Mouse (Mus musculus) liver, embryonic 14.5 days (tissue): ENCODE results near the gene Egfl6. TPM values are rescaled to one million over a fixed set of nuclear protein-coding genes. Genes with fewer than 3 reads are reported as not detected.

Experiments
- ATAC-seq: fragments of 200-750 bp; cut with Nextera tagmentation; 2 replicates; pipeline ENCODE4 v1.8.0; 2017; ENCODE audit warnings: moderate number of reproducible peaks, mild to moderate bottlenecking, moderate library complexity; ENCODE audit not compliant: insufficient read depth
- DNase-seq, 3 experiments: peaks; one replicate each; pipeline ENCODE4 v3.0.0-alpha.2; 2012 to 2013; ENCODE audit warnings: low read depth in 3 of 3, low spot score in 3 of 3
- H3K27ac ChIP-seq: fragments of 300-500 bp; sonication (generic); 2 replicates; pipeline ENCODE4 v1.5.1; 2014; ENCODE audit warnings: moderate library complexity, mild to moderate bottlenecking, control low read depth, inconsistent platforms
- H3K27me3 ChIP-seq: fragments of 300-500 bp; sonication (generic); 2 replicates; pipeline ENCODE4 v1.6.1; 2014; ENCODE audit warnings: mild to moderate bottlenecking, low read length, moderate library complexity; ENCODE audit not compliant: control insufficient read depth, insufficient read depth
- H3K36me3 ChIP-seq: fragments of 300-500 bp; sonication (generic); replicated peaks from 2 replicates; pipeline ENCODE4 v1.6.1; 2014; ENCODE audit warnings: low read depth; ENCODE audit not compliant: control insufficient read depth, insufficient read depth
- H3K4me1 ChIP-seq, 2 experiments: fragments of 200-500 bp in 1 of 2; fragments of 300-500 bp in 1 of 2; sonication (generic) in 1 of 2; replicated peaks; 2 replicates each; pipeline ENCODE4 v1.6.1; 2012 to 2014; ENCODE audit warnings: antibody characterized with exemption in 1 of 2, inconsistent platforms in 1 of 2, low read length in 1 of 2; ENCODE audit not compliant: control insufficient read depth in 2 of 2, insufficient read depth in 2 of 2
- H3K4me2 ChIP-seq: fragments of 300-500 bp; sonication (generic); 2 replicates; pipeline ENCODE4 v1.6.1; 2014; ENCODE audit warnings: low read depth, mild to moderate bottlenecking, control low read depth, moderate library complexity
- H3K4me3 ChIP-seq, 2 experiments: fragments of 200-500 bp in 1 of 2; fragments of 300-500 bp in 1 of 2; sonication (generic) in 1 of 2; 2 replicates each; pipeline ENCODE4 v1.5.1; 2012 to 2014; ENCODE audit warnings: low read depth in 2 of 2, low read length in 2 of 2, mild to moderate bottlenecking in 2 of 2, control low read depth in 1 of 2, inconsistent platforms in 1 of 2, moderate library complexity in 1 of 2; ENCODE audit not compliant: insufficient read depth in 1 of 2
- H3K9ac ChIP-seq: fragments of 300-500 bp; sonication (generic); replicated peaks from 2 replicates; pipeline ENCODE4 v1.6.1; 2014; ENCODE audit warnings: mild to moderate bottlenecking, control low read depth, moderate library complexity
- H3K9me3 ChIP-seq: fragments of 300-500 bp; sonication (generic); 2 replicates; pipeline ENCODE4 v1.6.1; 2016; ENCODE audit warnings: low read length, mixed read lengths; ENCODE audit not compliant: control insufficient read depth
- CTCF ChIP-seq: IDR thresholded peaks from 2 replicates; pipeline ENCODE4 v1.5.1; 2016; ENCODE audit warnings: antibody characterized with exemption, low read depth, control low read depth
- EP300 ChIP-seq: IDR thresholded peaks from 2 replicates; pipeline ENCODE4 v1.6.1; 2016; ENCODE audit warnings: antibody characterized with exemption, low read depth
- WGBS: fragments of 180-500 bp; shearing (Covaris S2); extraction: QIAGEN DNeasy Blood & Tissue Kit; methylation state at CpG from one replicate; pipeline ENCODE4 v1.1.7; 2014; ENCODE audit not compliant: insufficient replicate concordance; 5-methylcytosine and 5-hydroxymethylcytosine counted together
- polyA plus RNA-seq, 2 experiments: library from polyadenylated mRNA; depleted of rRNA in 1 of 2; stranded (reverse) in 1 of 2; unstranded in 1 of 2; fragments of >200 nt; fragmentation: Nextera tagmentation in 1 of 2; extraction: Ambion mirVana in 1 of 2; gene quantifications; 2 replicates each; pipeline versions ENCODE4 v1.2.1 to v1.2.3; 2012 to 2014

Egfl6 gene
- polyA plus RNA-seq, 2 experiments, result 0.15 to 0.35 TPM

DNA sequence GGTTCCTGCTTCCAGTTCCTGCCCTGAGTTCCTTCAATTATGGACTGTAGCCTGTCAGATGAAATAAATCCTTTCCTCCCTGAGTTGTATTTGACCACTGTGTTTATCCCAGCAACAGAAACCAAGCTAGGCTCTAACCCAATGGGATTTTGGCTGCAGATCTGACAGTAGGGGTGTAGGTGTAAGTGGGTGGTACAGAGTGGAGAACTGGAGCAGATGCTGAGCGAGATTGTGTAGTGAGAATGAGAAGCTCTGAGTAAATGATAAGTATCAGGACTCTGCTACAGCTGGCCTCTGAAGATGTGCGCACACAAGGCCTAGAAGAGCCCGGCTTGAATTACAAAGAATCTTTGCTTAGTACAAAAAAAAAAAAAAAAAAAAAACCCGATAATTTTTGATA, 73.4 kb downstream of the Egfl6 start:
- no peak overlapping the region for H3K9ac ChIP-seq
- DNase-seq, result peak; percentile 24 to 35 (median 33)
- no peak for ATAC-seq
- WGBS, result 33% methylated on average over 4 of the region's 4 CpGs
- TF ChIP-seq CTCF (no peak), EP300 (no peak)
- peaks cover 0 to 20% of the 10 kb centered on the region in 2 experiments; a peak in 3 of 4 replicates for H3K4me1 ChIP-seq
- H3K36me3 ChIP-seq, result no peaks in the 10 kb centered on the region
- no peak overlapping the region for H3K4me2 ChIP-seq
- no peak overlapping the region for H3K27ac ChIP-seq
- H3K4me3 ChIP-seq, result no peak overlapping the region
- H3K9me3 ChIP-seq, result no peaks in the 10 kb centered on the region
- no peaks in the 10 kb centered on the region for H3K27me3 ChIP-seq

- Histone ChIP-seq H3K27ac (no peak overlapping the region), H3K4me2 (peak overlapping the region; percentile 64), H3K4me3 (no peak overlapping the region), H3K4me1 (peaks cover 0 to 20% of the 10 kb centered on the region in 2 experiments; a peak in 3 of 4 replicates), H3K36me3 (no peaks in the 10 kb centered on the region), H3K9ac (0 out of 2 replicates have a peak overlapping the region, but pooled peaks have one; percentile 61), H3K27me3 (no peaks in the 10 kb centered on the region), H3K9me3 (no peaks in the 10 kb centered on the region)
- ATAC-seq (no peak), DNase-seq (no peak)
- TF ChIP-seq EP300 (no peak), CTCF (no peak)
Measured at GRCm38 (mm10) chrX:166511107-166511506, 74.4 kb downstream of the Egfl6 start.

GRCm38 (mm10) chrX:166509761-166510738, 75.5 kb downstream of the Egfl6 start:
- WGBS, result 18% methylated on average over 65 of the region's 65 CpGs
- H3K27me3 ChIP-seq, result no peaks in the 10 kb centered on the region
- DNase-seq (peak; percentile 88 to 90 (median 88)), ATAC-seq (peak; percentile 98)
- peak overlapping the region; percentile 62 for H3K27ac ChIP-seq
- peak overlapping the region; percentile 69 for H3K9ac ChIP-seq
- peak overlapping the region; percentile 70 to 88 for H3K4me3 ChIP-seq
- H3K9me3 ChIP-seq, result no peaks in the 10 kb centered on the region
- no peaks in the 10 kb centered on the region for H3K36me3 ChIP-seq
- peak overlapping the region; percentile 70 for H3K4me2 ChIP-seq
- TF ChIP-seq EP300 (no peak), CTCF (peak; percentile 54)
- peaks cover 0 to 20% of the 10 kb centered on the region in 2 experiments; a peak in 3 of 4 replicates for H3K4me1 ChIP-seq

DNA sequence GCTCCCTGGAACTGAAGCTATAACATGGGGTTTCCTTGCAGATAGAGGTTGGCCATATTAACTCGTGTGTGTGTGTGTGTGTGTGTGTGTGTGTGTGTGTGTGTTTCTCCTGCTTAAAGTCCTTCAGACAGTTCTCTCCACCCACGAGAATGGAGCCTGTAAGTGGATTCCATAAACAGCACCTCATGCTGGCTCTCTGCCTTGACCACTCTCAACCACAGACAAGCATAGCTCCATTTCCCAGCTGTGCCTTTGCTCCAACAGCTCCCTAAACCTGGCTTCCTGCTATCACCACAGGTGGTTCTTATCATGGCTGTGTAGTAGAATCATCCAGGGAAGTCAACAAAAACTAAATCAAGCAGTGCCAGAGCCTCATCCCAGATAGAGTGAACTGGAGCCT, 81.1 kb downstream of the Egfl6 start:
- peaks cover 0 to 2% of the 10 kb centered on the region in 2 experiments; a peak in 1 of 4 replicates for H3K4me1 ChIP-seq
- no peaks in the 10 kb centered on the region for H3K36me3 ChIP-seq
- no peak overlapping the region for H3K9ac ChIP-seq
- H3K4me2 ChIP-seq, result no peak overlapping the region
- H3K4me3 ChIP-seq, result no peak overlapping the region
- H3K9me3 ChIP-seq, result no peaks in the 10 kb centered on the region
- H3K27me3 ChIP-seq, result no peaks in the 10 kb centered on the region
- H3K27ac ChIP-seq, result no peak overlapping the region
- DNase-seq (no peak), ATAC-seq (no peak)
- TF ChIP-seq EP300 (no peak), CTCF (no peak)
- WGBS, result 43% methylated on average over 2 of the region's 2 CpGs

GRCm38 (mm10) chrX:166499496-166500190, 85.9 kb downstream of the Egfl6 start:
- DNase-seq, result no peak
- TF ChIP-seq EP300 (no peak), CTCF (no peak)
- Histone ChIP-seq H3K4me3 (no peak overlapping the region), H3K4me2 (no peak overlapping the region), H3K4me1 (no peaks in the 10 kb centered on the region), H3K9me3 (no peaks in the 10 kb centered on the region), H3K27ac (no peak overlapping the region), H3K36me3 (no peaks in the 10 kb centered on the region), H3K9ac (no peak overlapping the region), H3K27me3 (no peaks in the 10 kb centered on the region)
- 56% methylated on average over 1 of the region's 1 CpGs for WGBS
- ATAC-seq, result no peak
